Mouse (Mus musculus) limb, embryonic 13.5 days (tissue): ENCODE measurements around the gene Synrg. TPM values are rescaled to one million over a fixed set of nuclear protein-coding genes. Genes with fewer than 3 reads are reported as not detected.

Experiments used
- ATAC-seq: fragments of 200-750 bp; cut with Nextera tagmentation; 2 replicates; pipeline ENCODE4 v1.8.0; 2017; ENCODE audit warnings: low read depth, moderate number of reproducible peaks, moderate TSS enrichment; ENCODE audit not compliant: low FRiP score
- H3K27ac ChIP-seq: fragments of 300-500 bp; sonication (generic); 2 replicates; pipeline ENCODE4 v1.5.1; 2015; ENCODE audit warnings: inconsistent platforms, mild to moderate bottlenecking, moderate library complexity
- H3K27me3 ChIP-seq: fragments of 300-500 bp; sonication (generic); 2 replicates; pipeline ENCODE4 v1.6.1; 2015; ENCODE audit warnings: mild to moderate bottlenecking, inconsistent platforms
- H3K36me3 ChIP-seq: fragments of 300-500 bp; sonication (generic); 2 replicates; pipeline ENCODE4 v1.6.1; 2015; ENCODE audit warnings: inconsistent platforms, mild to moderate bottlenecking, moderate library complexity
- H3K4me1 ChIP-seq: fragments of 300-500 bp; sonication (generic); 2 replicates; pipeline ENCODE4 v1.6.1; 2015; ENCODE audit warnings: inconsistent platforms
- H3K4me2 ChIP-seq: fragments of 300-500 bp; sonication (generic); replicated peaks from 2 replicates; pipeline ENCODE4 v1.6.1; 2015; ENCODE audit warnings: inconsistent platforms, mild to moderate bottlenecking, moderate library complexity
- H3K4me3 ChIP-seq: fragments of 300-500 bp; sonication (generic); 2 replicates; pipeline ENCODE4 v1.5.1; 2015; ENCODE audit warnings: moderate library complexity, mild to moderate bottlenecking, inconsistent platforms
- H3K9ac ChIP-seq: fragments of 300-500 bp; sonication (generic); 2 replicates; pipeline ENCODE4 v1.6.1; 2015; ENCODE audit warnings: mild to moderate bottlenecking, inconsistent platforms
- H3K9me3 ChIP-seq: fragments of 300-500 bp; sonication (generic); 2 replicates; pipeline ENCODE4 v1.6.1; 2016; ENCODE audit warnings: inconsistent platforms
- WGBS: fragments of 180-500 bp; shearing (Covaris S2); methylation state at CpG from one replicate; pipeline ENCODE4 v1.1.7; 2015; 5-methylcytosine and 5-hydroxymethylcytosine counted together
- polyA plus RNA-seq: library from polyadenylated mRNA; unstranded; fragments of >200 nt; fragmentation: Nextera tagmentation; extraction: Ambion mirVana; gene quantifications from 2 replicates; pipeline ENCODE4 v1.2.1, GENCODE M21; 2015

The Synrg gene
- polyA plus RNA-seq, 1 experiment from 2014 or later, result 8.8 TPM

- 83% methylated on average over 7 of the region's 7 CpGs for WGBS
- Histone ChIP-seq H3K27me3 (no peaks in the 10 kb centered on the region), H3K9me3 (peaks cover 6% of the 10 kb centered on the region), H3K27ac (no peak overlapping the region), H3K4me2 (no peak overlapping the region), H3K4me1 (peaks cover 26% of the 10 kb centered on the region), H3K9ac (no peak overlapping the region), H3K36me3 (no peaks in the 10 kb centered on the region), H3K4me3 (no peak overlapping the region)
- ATAC-seq, result no peak
These were observed 88.8 kb downstream of the Synrg start for GRCm38 (mm10) chr11:84053055-84053454.

- Histone ChIP-seq H3K27ac (no peak overlapping the region), H3K4me3 (no peak overlapping the region), H3K9me3 (peaks cover 6% of the 10 kb centered on the region), H3K36me3 (no peaks in the 10 kb centered on the region), H3K9ac (no peak overlapping the region), H3K4me1 (peaks cover 20% of the 10 kb centered on the region), H3K27me3 (no peaks in the 10 kb centered on the region), H3K4me2 (no peak overlapping the region)
- no peak; the same call in 1 of the 2 replicates for ATAC-seq
- WGBS, result 60% methylated on average over 10 of the region's 10 CpGs
These were observed 89.4 kb downstream of the Synrg start for GRCm38 (mm10) chr11:84053524-84054163.

DNA sequence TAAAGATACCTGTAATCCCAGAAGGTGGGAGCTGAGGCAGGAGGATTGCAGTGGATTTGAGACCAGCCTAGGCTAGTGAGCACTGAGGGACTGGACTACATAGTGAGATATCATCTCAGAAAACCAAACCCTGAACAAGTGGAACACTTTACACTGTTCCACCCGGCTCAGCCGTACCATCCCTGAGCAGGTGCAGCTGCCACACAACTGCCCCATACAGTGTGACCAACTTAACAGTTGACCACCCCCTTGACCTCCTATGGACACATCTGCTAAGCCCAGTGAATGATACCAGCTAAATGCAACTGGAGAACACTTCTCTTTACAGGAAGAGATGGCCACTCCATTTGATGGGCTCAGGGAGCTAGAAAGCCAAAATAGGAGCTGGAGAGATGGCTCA is 93.2 kb downstream of the Synrg start:
- Histone ChIP-seq H3K27ac (no peak overlapping the region; the same call in 1 of the 2 replicates), H3K9me3 (peaks cover 6% of the 10 kb centered on the region), H3K4me3 (no peak overlapping the region), H3K27me3 (no peaks in the 10 kb centered on the region), H3K4me1 (peaks cover 10% of the 10 kb centered on the region; the same call in 1 of the 2 replicates), H3K36me3 (no peaks in the 10 kb centered on the region), H3K4me2 (no peak overlapping the region), H3K9ac (no peak overlapping the region)
- WGBS, result 86% methylated on average over 2 of the region's 2 CpGs
- no peak for ATAC-seq

GRCm38 (mm10) chr11:84059784-84060183 is 95.6 kb downstream of the Synrg start:
- Histone ChIP-seq H3K36me3 (no peaks in the 10 kb centered on the region), H3K4me1 (no peaks in the 10 kb centered on the region), H3K27me3 (no peaks in the 10 kb centered on the region), H3K9me3 (peaks cover 6% of the 10 kb centered on the region), H3K27ac (no peak overlapping the region), H3K9ac (no peak overlapping the region), H3K4me2 (no peak overlapping the region), H3K4me3 (no peak overlapping the region)
- ATAC-seq, result no peak
- WGBS, result 86% methylated on average over 2 of the region's 2 CpGs

GRCm38 (mm10) chr11:84060635-84061034 is 96.4 kb downstream of the Synrg start:
- Histone ChIP-seq H3K4me2 (no peak overlapping the region), H3K27ac (no peak overlapping the region), H3K4me3 (no peak overlapping the region), H3K27me3 (peaks cover 3% of the 10 kb centered on the region; the same call in 1 of the 2 replicates), H3K4me1 (no peaks in the 10 kb centered on the region), H3K9me3 (peaks cover 3% of the 10 kb centered on the region), H3K9ac (no peak overlapping the region), H3K36me3 (no peaks in the 10 kb centered on the region)
- WGBS, result 70% methylated on average over 6 of the region's 6 CpGs
- no peak for ATAC-seq

DNA sequence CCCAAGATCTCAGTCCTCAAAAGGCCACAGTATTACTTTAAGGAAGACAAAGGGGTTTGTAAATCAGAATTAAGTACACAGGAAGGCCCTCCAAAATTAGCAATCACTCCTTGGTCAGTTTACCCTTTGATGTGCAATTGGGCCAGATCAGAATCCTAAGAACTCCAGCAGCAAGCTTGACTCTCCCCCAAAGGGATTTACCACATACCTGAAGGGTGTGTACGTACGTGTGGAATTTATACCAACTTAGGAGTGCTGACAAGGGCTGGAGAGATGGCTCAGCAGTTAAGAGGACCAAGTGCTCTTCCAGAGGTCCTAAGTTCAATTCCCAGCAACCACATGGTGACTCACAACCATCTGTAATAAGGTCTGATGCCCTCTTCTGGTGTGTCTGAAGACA is 97.7 kb downstream of the Synrg start:
- H3K27me3 ChIP-seq, result peaks cover 15% of the 10 kb centered on the region
- 72% methylated on average over 2 of the region's 2 CpGs for WGBS
- H3K36me3 ChIP-seq, result no peaks in the 10 kb centered on the region
- peaks cover 11% of the 10 kb centered on the region for H3K4me1 ChIP-seq
- H3K9ac ChIP-seq, result no peak overlapping the region
- H3K27ac ChIP-seq, result no peak overlapping the region
- no peak overlapping the region for H3K4me2 ChIP-seq
- no peaks in the 10 kb centered on the region for H3K9me3 ChIP-seq
- no peak for ATAC-seq
- H3K4me3 ChIP-seq, result no peak overlapping the region

DNA sequence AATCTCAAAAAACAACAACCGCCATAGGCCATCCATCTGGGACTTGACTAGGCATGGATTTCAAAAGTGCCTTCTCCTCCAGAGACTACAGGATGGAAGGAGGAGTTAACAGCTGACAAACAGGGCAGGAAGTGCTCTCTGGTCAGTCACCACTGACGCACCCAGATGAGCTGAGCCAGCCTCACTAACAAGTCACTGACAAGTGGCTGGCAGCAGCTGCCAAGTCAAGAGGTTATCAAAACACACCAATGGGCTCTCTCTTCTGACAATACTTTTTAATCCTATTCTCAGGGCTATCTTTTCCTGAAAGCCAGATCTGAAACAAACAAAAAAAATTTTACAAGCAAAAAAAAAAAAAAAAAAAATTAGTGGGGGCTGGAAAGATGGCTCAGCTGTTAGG is 98.6 kb downstream of the Synrg start:
- Histone ChIP-seq H3K4me2 (no peak overlapping the region), H3K4me3 (no peak overlapping the region), H3K9ac (no peak overlapping the region), H3K36me3 (no peaks in the 10 kb centered on the region), H3K27ac (no peak overlapping the region), H3K9me3 (no peaks in the 10 kb centered on the region), H3K27me3 (peaks cover 20% of the 10 kb centered on the region), H3K4me1 (peaks cover 20% of the 10 kb centered on the region)
- no peak for ATAC-seq
- 60% methylated on average over 2 of the region's 2 CpGs for WGBS

- Histone ChIP-seq H3K4me2 (no peak overlapping the region), H3K9me3 (no peaks in the 10 kb centered on the region), H3K27ac (no peak overlapping the region), H3K4me3 (no peak overlapping the region), H3K36me3 (no peaks in the 10 kb centered on the region), H3K4me1 (peaks cover 20% of the 10 kb centered on the region), H3K27me3 (peaks cover 24% of the 10 kb centered on the region), H3K9ac (no peak overlapping the region)
- 86% methylated on average over 3 of the region's 3 CpGs for WGBS
- no peak for ATAC-seq
These were observed 99.5 kb downstream of the Synrg start for GRCm38 (mm10) chr11:84063631-84064209.

DNA sequence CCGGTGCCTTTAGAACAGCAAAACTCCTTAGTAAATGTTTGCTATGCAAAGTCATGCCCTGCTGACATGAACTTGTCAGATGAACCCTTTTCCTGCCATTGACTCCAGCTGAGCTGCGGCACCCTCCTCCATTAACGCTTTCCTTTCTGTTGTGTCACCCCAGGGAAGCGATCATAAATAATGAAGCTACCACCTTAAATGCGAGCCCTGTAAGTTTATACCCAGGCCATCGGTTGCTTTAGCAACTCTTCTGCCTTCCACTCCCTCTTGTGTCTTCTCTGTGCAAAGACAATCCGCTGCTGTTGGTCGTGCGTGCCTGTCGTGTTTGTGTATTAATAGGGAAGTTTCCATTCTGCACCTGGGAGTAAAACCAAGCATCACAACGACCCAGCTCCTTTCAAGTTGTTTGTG is 101.8 kb downstream of the Synrg start:
- peaks cover 41% of the 10 kb centered on the region for H3K27me3 ChIP-seq
- ATAC-seq, result no peak
- H3K27ac ChIP-seq, result no peak overlapping the region
- peaks cover 23% of the 10 kb centered on the region for H3K4me1 ChIP-seq
- H3K4me2 ChIP-seq, result peak overlapping the region; percentile 79
- WGBS, result 4% methylated on average over 11 of the region's 11 CpGs
- no peaks in the 10 kb centered on the region for H3K9me3 ChIP-seq
- no peak overlapping the region for H3K9ac ChIP-seq
- H3K36me3 ChIP-seq, result no peaks in the 10 kb centered on the region
- H3K4me3 ChIP-seq, result peak overlapping the region; percentile 12; the same call in 1 of the 2 replicates

DNA sequence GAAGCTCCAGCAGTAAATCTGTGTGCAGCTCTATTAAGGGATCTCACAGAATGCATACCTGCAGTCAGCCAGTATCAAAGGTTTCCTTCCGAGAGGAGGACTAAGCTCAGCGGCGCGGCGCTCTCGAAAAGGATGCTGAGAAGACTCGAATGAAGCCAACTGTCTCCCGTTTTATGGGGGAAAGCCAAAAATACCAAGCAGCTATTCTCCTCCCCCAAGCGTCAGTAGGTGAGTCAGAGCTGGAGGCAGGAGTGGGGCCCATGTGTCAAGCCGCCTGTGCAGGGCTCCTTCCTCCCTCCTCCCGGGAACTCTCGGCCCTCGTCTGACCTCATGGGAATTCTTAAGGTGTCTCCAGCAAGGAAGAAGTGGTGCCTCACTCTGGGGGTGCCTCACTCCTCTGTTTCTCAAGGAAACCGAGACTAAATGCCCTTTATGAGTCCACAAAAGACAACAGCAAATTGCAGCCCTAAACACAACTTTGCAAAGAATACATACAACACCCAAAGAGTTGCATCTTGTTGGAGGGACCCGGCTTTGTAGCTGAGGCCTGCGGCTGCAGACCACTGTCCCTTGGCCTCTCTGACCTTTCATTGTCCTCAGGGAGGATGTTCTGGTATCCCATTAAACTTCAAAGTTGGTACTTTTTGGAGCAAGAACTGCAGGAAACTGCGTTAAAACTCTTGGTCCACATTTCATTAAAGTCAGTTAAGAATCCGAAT is 102.9 kb downstream of the Synrg start:
- Histone ChIP-seq H3K27me3 (peaks cover 41% of the 10 kb centered on the region), H3K9me3 (no peaks in the 10 kb centered on the region), H3K9ac (peak overlapping the region; percentile 78), H3K27ac (no peak overlapping the region), H3K4me1 (peaks cover 23% of the 10 kb centered on the region), H3K4me3 (peak overlapping the region; percentile 68), H3K4me2 (peak overlapping the region; percentile 79), H3K36me3 (no peaks in the 10 kb centered on the region)
- WGBS, result 6% methylated on average over 18 of the region's 18 CpGs
- no peak for ATAC-seq

GRCm38 (mm10) chr11:84067720-84068190 is 103.5 kb downstream of the Synrg start:
- H3K9ac ChIP-seq, result peak overlapping the region; percentile 78
- peak overlapping the region; percentile 79 for H3K4me2 ChIP-seq
- 2% methylated on average over 21 of the region's 21 CpGs for WGBS
- H3K27me3 ChIP-seq, result peaks cover 41% of the 10 kb centered on the region
- no peaks in the 10 kb centered on the region for H3K9me3 ChIP-seq
- peak; percentile 62 for ATAC-seq
- H3K27ac ChIP-seq, result peak overlapping the region; percentile 28; the same call in 1 of the 2 replicates
- H3K36me3 ChIP-seq, result no peaks in the 10 kb centered on the region
- H3K4me3 ChIP-seq, result peak overlapping the region; percentile 68
- H3K4me1 ChIP-seq, result peaks cover 24% of the 10 kb centered on the region
